Mouse (Mus musculus) midbrain, embryonic 14.5 days (tissue): ENCODE results near the gene Dok4. TPM values are rescaled to one million over a fixed set of nuclear protein-coding genes. Genes with fewer than 3 reads are reported as not detected.
"Not testable (repeated sequence)": the region's sequence is repeated elsewhere in the genome, so short reads cannot be mapped to it uniquely, and the experiment has no call there.

ENCODE experiments used
- ATAC-seq: fragments of 200-750 bp; cut with Nextera tagmentation; 2 replicates; pipeline ENCODE4 v1.8.0; 2017; ENCODE audit warnings: moderate number of reproducible peaks, moderate library complexity; ENCODE audit not compliant: low FRiP score, low TSS enrichment
- DNase-seq: peaks from one replicate; pipeline ENCODE4 v3.0.0-alpha.2; 2015
- H3K27ac ChIP-seq: fragments of 300-500 bp; sonication (generic); replicated peaks from 2 replicates; pipeline ENCODE4 v1.5.1; 2014; ENCODE audit warnings: mild to moderate bottlenecking, low read depth, low read length, moderate library complexity
- H3K27me3 ChIP-seq: fragments of 300-500 bp; sonication (generic); 2 replicates; pipeline ENCODE4 v1.6.1; 2014; ENCODE audit warnings: low read length, control low read depth, mixed read lengths; ENCODE audit not compliant: control insufficient read depth, insufficient read depth
- H3K36me3 ChIP-seq: fragments of 300-500 bp; sonication (generic); 2 replicates; pipeline ENCODE4 v1.6.1; 2014; ENCODE audit warnings: low read length, control low read depth; ENCODE audit not compliant: control insufficient read depth, insufficient read depth
- H3K4me1 ChIP-seq: fragments of 300-500 bp; sonication (generic); 2 replicates; pipeline ENCODE4 v1.6.1; 2014; ENCODE audit warnings: mild to moderate bottlenecking, antibody characterized with exemption, low read length, control low read depth; ENCODE audit not compliant: control insufficient read depth, insufficient read depth
- H3K4me2 ChIP-seq: fragments of 300-500 bp; sonication (generic); 2 replicates; pipeline ENCODE4 v1.6.1; 2014; ENCODE audit warnings: mild to moderate bottlenecking, low read length, moderate library complexity
- H3K4me3 ChIP-seq: fragments of 300-500 bp; sonication (generic); replicated peaks from 2 replicates; pipeline ENCODE4 v1.5.1; 2014; ENCODE audit warnings: low read depth, low read length
- H3K9ac ChIP-seq: fragments of 300-500 bp; sonication (generic); replicated peaks from 2 replicates; pipeline ENCODE4 v1.6.1; 2014; ENCODE audit warnings: mild to moderate bottlenecking, low read length, moderate library complexity
- H3K9me3 ChIP-seq: fragments of 300-500 bp; sonication (generic); 2 replicates; pipeline ENCODE4 v1.6.1; 2016; ENCODE audit warnings: low read length, control low read depth, mixed read lengths; ENCODE audit not compliant: control insufficient read depth
- WGBS: fragments of 180-500 bp; shearing (Covaris S2); extraction: QIAGEN DNeasy Blood & Tissue Kit; methylation state at CpG from one replicate; pipeline ENCODE4 v1.1.7; 2014; 5-methylcytosine and 5-hydroxymethylcytosine counted together
- polyA plus RNA-seq: library from polyadenylated mRNA; unstranded; fragments of >200 nt; fragmentation: Nextera tagmentation; extraction: Ambion mirVana; gene quantifications from 2 replicates; pipeline ENCODE4 v1.2.1, GENCODE M21; 2014

Gene Dok4
- polyA plus RNA-seq, 1 experiment from 2014 or later = 65.0 TPM

DNA sequence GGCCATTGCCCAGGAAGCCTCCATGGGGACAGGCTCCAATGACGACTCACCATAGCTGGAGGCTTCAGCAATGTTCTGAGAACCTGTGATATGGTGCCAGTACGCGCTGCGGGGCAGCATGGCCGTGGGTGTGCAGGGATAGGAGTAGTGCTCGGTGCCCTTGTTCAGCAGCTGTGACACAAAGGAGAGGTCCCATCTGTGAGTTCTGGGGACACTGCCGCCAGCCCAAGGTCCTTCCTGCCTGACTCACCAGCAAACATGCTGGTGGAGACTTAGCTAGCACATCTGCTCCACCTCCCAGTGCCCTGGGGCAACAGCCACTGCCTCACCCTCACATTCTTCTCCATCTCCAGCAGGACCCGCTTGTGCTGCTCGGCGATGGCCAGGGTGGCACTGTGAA is 10.8 kb downstream of the Dok4 start:
- H3K4me2 ChIP-seq = no peak overlapping the region
- no peak overlapping the region for H3K4me3 ChIP-seq
- no peak overlapping the region for H3K27ac ChIP-seq
- H3K36me3 ChIP-seq = peaks cover 58% of the 10 kb centered on the region
- ATAC-seq = no peak
- DNase-seq = no peak
- H3K9me3 ChIP-seq = no peaks in the 10 kb centered on the region
- H3K4me1 ChIP-seq = peaks cover 23% of the 10 kb centered on the region
- 82% methylated on average over 10 of the region's 10 CpGs for WGBS
- no peak overlapping the region for H3K9ac ChIP-seq
- no peaks in the 10 kb centered on the region for H3K27me3 ChIP-seq

DNA sequence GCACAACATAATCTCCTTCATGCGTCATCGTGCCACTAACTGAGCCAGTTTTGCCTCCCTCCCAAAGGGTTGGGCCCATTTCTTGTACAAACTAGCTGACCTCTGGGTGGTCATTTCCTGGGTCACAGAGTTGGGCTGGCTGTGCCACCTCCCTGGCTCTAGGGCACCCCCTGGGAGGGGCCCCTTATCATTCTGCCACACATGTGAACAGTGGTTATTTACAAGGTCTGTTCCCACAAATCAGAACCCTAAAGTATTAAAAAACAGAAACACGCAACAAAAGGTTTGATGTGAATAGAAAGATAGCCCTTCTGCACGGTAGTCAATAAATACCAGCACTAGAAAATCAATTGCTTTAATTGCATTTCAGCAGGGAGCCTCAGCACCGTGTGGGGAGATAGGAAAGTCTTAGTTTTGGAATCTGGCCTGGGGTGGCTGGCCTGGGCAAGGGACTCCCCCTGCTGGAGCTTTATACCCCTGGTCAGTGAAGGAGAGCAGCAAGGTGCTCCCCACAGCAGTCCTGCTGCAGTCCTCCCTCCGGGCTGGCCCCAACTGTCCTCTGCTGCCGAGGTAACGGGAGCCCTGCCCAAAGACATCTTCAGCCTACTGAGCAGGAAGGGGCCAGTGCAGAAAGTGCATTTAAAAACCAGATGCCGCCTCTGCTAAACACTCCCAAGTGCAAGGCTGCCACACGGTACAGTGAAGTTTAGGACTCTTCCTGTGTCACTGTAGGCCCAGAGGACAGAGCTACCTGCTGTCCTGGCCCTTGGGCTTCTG is 12.0 kb downstream of the Dok4 start:
- Histone ChIP-seq H3K9me3 (no peaks in the 10 kb centered on the region), H3K27me3 (no peaks in the 10 kb centered on the region), H3K4me3 (no peak overlapping the region), H3K4me1 (peaks cover 13% of the 10 kb centered on the region), H3K9ac (no peak overlapping the region), H3K36me3 (peaks cover 62% of the 10 kb centered on the region), H3K27ac (no peak overlapping the region), H3K4me2 (no peak overlapping the region)
- 82% methylated on average over 10 of the region's 10 CpGs for WGBS
- ATAC-seq (no peak), DNase-seq (no peak)

DNA sequence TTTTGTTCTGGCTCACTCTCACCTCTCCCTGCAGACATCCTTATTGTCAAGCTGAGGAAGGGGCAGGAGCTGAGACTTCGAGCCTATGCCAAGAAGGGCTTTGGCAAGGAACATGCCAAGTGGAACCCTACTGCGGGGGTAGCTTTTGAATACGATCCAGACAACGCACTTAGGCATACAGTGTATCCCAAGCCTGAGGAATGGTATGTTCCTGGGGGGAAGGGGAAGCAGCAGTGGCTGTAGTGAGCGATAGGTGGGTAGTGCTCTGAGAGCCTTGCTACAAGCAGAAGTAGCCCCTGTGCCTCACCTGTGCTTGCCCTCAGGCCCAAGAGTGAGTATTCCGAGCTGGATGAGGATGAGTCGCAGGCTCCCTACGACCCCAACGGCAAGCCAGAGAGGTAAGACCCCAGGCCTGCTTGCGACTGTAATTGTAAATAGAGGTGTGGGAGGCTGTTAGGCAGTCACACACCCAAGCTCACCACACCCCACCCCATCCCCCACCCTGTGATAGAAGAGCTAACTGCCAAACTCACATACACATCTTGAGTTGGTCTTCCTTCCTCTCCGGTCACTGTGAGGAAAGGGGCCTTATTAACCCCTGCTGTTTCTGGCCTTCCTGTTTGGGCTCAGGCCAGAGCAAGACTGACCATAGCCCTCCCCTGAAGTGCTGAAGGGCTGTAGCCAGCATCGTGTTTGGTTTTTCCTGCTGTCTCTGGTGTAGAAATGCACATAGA is 13.5 kb downstream of the Dok4 start:
- Histone ChIP-seq H3K27ac (no peak overlapping the region), H3K36me3 (peaks cover 62% of the 10 kb centered on the region), H3K4me2 (no peak overlapping the region), H3K9ac (no peak overlapping the region), H3K9me3 (no peaks in the 10 kb centered on the region), H3K4me1 (peaks cover 6% of the 10 kb centered on the region), H3K27me3 (no peaks in the 10 kb centered on the region), H3K4me3 (no peak overlapping the region)
- no peak for DNase-seq
- WGBS = 91% methylated on average over 12 of the region's 12 CpGs
- ATAC-seq = no peak

DNA sequence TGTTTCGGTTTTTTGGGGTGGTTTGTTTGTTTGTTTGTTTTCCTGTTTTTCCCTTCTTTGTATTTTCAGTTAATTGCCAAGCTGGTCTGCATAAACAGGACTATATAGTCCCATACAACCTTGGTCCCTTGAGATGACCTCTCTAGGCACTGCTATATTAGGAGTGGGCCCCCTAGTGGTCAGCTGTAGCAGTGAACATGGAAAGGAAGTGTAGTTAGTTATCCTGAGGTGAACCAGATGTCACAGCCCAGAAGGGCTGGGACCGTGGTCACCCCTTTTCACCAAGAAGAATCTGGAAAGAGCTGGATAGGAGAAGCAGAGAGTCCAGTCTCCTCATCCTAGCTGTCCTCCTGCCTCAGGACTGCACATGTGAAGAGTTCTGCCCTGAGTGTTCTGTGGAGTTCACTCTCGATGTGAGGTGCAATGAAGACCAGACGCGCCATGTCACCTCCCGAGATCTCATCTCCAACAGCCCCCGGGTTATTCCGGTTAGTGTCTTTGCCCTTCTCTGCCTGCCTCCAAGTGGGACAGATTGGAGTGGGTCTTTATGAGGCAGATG is 14.7 kb downstream of the Dok4 start:
- no peak for ATAC-seq
- no peak overlapping the region for H3K4me2 ChIP-seq
- H3K9ac ChIP-seq = no peak overlapping the region
- no peaks in the 10 kb centered on the region for H3K9me3 ChIP-seq
- no peaks in the 10 kb centered on the region for H3K27me3 ChIP-seq
- H3K4me3 ChIP-seq = no peak overlapping the region
- no peak overlapping the region for H3K27ac ChIP-seq
- DNase-seq = peak; percentile 80
- H3K36me3 ChIP-seq = peaks cover 54% of the 10 kb centered on the region
- WGBS = 78% methylated on average over 8 of the region's 8 CpGs
- peaks cover 6% of the 10 kb centered on the region for H3K4me1 ChIP-seq

DNA sequence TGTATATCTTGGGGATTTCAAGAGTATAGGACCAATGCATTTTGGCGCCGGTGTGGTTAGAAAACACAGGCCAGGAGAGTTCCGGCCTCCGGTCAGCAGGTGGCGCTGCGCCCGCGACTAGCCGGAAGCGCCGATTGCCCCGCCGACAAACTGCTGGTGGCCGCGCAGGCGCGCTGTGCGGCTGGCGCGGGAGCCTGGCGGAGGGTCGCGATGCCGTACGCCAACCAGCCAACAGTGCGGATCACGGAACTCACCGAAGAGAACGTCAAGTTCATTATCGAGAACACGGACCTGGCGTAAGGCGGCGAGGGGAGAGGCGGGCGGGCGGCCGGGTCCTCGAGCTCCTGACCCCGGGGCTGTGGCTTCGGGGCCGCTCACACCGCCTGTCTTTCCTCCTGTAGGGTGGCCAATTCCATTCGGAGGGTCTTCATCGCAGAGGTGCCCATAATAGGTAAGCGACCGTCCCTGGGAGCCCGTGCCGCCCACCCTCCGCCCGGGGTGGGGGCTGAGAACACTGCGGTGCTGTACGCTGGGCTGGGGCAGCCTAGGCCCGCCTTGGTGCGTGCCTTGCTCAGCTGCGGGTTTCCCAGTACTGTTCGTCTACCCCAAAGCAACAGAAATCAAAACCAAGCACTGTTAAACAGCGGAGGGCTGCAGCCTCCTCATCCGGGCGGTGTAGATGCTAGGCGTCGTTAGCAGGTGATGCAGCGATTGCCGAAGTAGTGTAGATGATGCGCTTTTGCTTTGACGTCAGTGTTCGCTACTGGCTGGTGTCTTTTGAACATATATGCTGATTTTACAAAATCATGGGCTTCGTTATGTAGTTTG is 18.6 kb downstream of the Dok4 start, which contains the start of gene Polr2c:
Polr2c (plus strand) TSS at position 105 of the 828 bp plus-strand sequence.
- peak within 1 kb of the TSS; percentile 67 for H3K27ac ChIP-seq
- H3K9ac ChIP-seq = peak within 1 kb of the TSS; percentile 91
- peak within 1 kb of the TSS; percentile 94 for H3K4me3 ChIP-seq
- no peaks in the 10 kb centered on the region for H3K9me3 ChIP-seq
- under 1% methylated on average over 68 of the region's 68 CpGs for WGBS
- ATAC-seq (peak; percentile 77), DNase-seq (peak; percentile 96)
- peaks cover 6% of the 10 kb centered on the region for H3K4me1 ChIP-seq
- H3K36me3 ChIP-seq = peaks cover 40% of the 10 kb centered on the region
- no peaks in the 10 kb centered on the region for H3K27me3 ChIP-seq
- peak within 1 kb of the TSS; percentile 89 for H3K4me2 ChIP-seq

- Histone ChIP-seq H3K9ac (no peak overlapping the region), H3K4me3 (peak overlapping the region; percentile 94; the same call in 1 of the 2 replicates), H3K27ac (no peak overlapping the region), H3K36me3 (peaks cover 44% of the 10 kb centered on the region), H3K27me3 (no peaks in the 10 kb centered on the region), H3K4me2 (peak overlapping the region; percentile 22; the same call in 1 of the 2 replicates), H3K4me1 (peaks cover 6% of the 10 kb centered on the region), H3K9me3 (no peaks in the 10 kb centered on the region)
- DNase-seq = no peak
- no peak; the same call in 1 of the 2 replicates for ATAC-seq
- WGBS = 30% methylated on average over 5 of the region's 5 CpGs
Observed at GRCm38 (mm10) chr8:94857011-94857345, 19.2 kb downstream of the Dok4 start.

GRCm38 (mm10) chr8:94854761-94855160 is 21.4 kb downstream of the Dok4 start:
- H3K27ac ChIP-seq, H3K27me3 ChIP-seq, H3K4me2 ChIP-seq, DNase-seq, H3K4me1 ChIP-seq, H3K9ac ChIP-seq, H3K4me3 ChIP-seq, H3K9me3 ChIP-seq, ATAC-seq: not testable (repeated sequence)
- H3K36me3 ChIP-seq = peaks cover 52% of the 10 kb centered on the region
- WGBS = 90% methylated on average over 11 of the region's 11 CpGs

GRCm38 (mm10) chr8:94850049-94850448 is 26.1 kb downstream of the Dok4 start:
- no peak overlapping the region for H3K4me2 ChIP-seq
- no peaks in the 10 kb centered on the region for H3K4me1 ChIP-seq
- H3K9me3 ChIP-seq = no peaks in the 10 kb centered on the region
- no peak overlapping the region for H3K4me3 ChIP-seq
- 94% methylated on average over 5 of the region's 5 CpGs for WGBS
- peaks cover 88% of the 10 kb centered on the region for H3K36me3 ChIP-seq
- H3K9ac ChIP-seq = no peak overlapping the region
- no peaks in the 10 kb centered on the region for H3K27me3 ChIP-seq
- no peak for DNase-seq
- no peak for ATAC-seq
- H3K27ac ChIP-seq = no peak overlapping the region
